Mouse (Mus musculus): ENCODE data around the gene Atat1. TPM values are rescaled to one million over a fixed set of nuclear protein-coding genes. Genes with fewer than 3 reads are reported as not detected.
"Not testable (repeated sequence)": the region's sequence is repeated elsewhere in the genome, so short reads cannot be mapped to it uniquely, and the experiment has no call there.

Gene Atat1
- total RNA-seq (2021) = 10 to 100 TPM; 13.3 to 18.4 TPM
- long read RNA-seq, experiment 1, transcript Atat1-201 (10 exons, 1,930 nt) = major isoform, 6 of 15 reads
- long read RNA-seq, experiment 1, partial matches to known transcripts = 0 of 15 reads
- long read RNA-seq, experiment 1, other reads (novel, unspliced or antisense) = 1 of 15 reads
- long read RNA-seq, experiment 2, partial matches to known transcripts = 1 of 11 reads
- long read RNA-seq, experiment 2, other reads (novel, unspliced or antisense) = 4 of 11 reads

- DNase-seq (ENCODE audit: low spot score in 2 of 2) = peak; percentile 90 to 96
Observed at GRCm38 (mm10) chr17:35909919-35910369, at the start of gene Atat1. Gene Atat1 (minus strand): TSS chr17:35910075.

- DNase-seq (ENCODE audit: low spot score in 2 of 2) = no peak
Observed at GRCm38 (mm10) chr17:35958533-35959223, 48.8 kb upstream of the Atat1 start.

- DNase-seq (ENCODE audit: low spot score in 2 of 2) = no peak
Observed at GRCm38 (mm10) chr17:35954665-35955064, 44.8 kb upstream of the Atat1 start.

GRCm38 (mm10) chr17:35952559-35952958, 42.7 kb upstream of the Atat1 start:
- DNase-seq (ENCODE audit: low spot score in 2 of 2) = not testable (repeated sequence)

- DNase-seq (ENCODE audit: low spot score in 2 of 2) = not testable (repeated sequence)
Observed at GRCm38 (mm10) chr17:35950946-35951345, 41.1 kb upstream of the Atat1 start.

- DNase-seq (ENCODE audit: low spot score in 2 of 2) = no peak
Observed at GRCm38 (mm10) chr17:35939941-35940340, 30.1 kb upstream of the Atat1 start.

- DNase-seq (ENCODE audit: low spot score in 2 of 2) = no peak
Observed at GRCm38 (mm10) chr17:35939108-35939507, 29.2 kb upstream of the Atat1 start.

GRCm38 (mm10) chr17:35937700-35938348, 27.9 kb upstream of the Atat1 start:
- no peak for DNase-seq (ENCODE audit: low spot score in 2 of 2)

GRCm38 (mm10) chr17:35935763-35936162, 25.9 kb upstream of the Atat1 start:
- not testable (repeated sequence) for DNase-seq (ENCODE audit: low spot score in 2 of 2)

GRCm38 (mm10) chr17:35932608-35933007, 22.7 kb upstream of the Atat1 start:
- no peak for DNase-seq (ENCODE audit: low spot score in 2 of 2)

- no peak for DNase-seq (ENCODE audit: low spot score in 2 of 2)
Observed at GRCm38 (mm10) chr17:35930627-35931026, 20.8 kb upstream of the Atat1 start.

GRCm38 (mm10) chr17:35929534-35929933, 19.7 kb upstream of the Atat1 start:
- DNase-seq (ENCODE audit: low spot score in 2 of 2) = no peak

GRCm38 (mm10) chr17:35927471-35927870, 17.6 kb upstream of the Atat1 start:
- DNase-seq (ENCODE audit: low spot score in 2 of 2) = no peak

GRCm38 (mm10) chr17:35923281-35923680, 13.4 kb upstream of the Atat1 start:
- no peak for DNase-seq (ENCODE audit: low spot score in 2 of 2)

- DNase-seq (ENCODE audit: low spot score in 2 of 2) = no peak
Observed at GRCm38 (mm10) chr17:35922566-35922965, 12.7 kb upstream of the Atat1 start.

GRCm38 (mm10) chr17:35921710-35922109, 11.8 kb upstream of the Atat1 start:
- no peak for DNase-seq (ENCODE audit: low spot score in 2 of 2)

- DNase-seq (ENCODE audit: low spot score in 2 of 2) = no peak
Observed at GRCm38 (mm10) chr17:35920862-35921562, 11.1 kb upstream of the Atat1 start.

- DNase-seq (ENCODE audit: low spot score in 2 of 2) = no peak
Observed at GRCm38 (mm10) chr17:35920384-35920783, 10.5 kb upstream of the Atat1 start.

GRCm38 (mm10) chr17:35919864-35920301, 10.0 kb upstream of the Atat1 start:
- no peak for DNase-seq (ENCODE audit: low spot score in 2 of 2)

- peak; percentile 77 to 95 for DNase-seq (ENCODE audit: low spot score in 2 of 2)
Observed at GRCm38 (mm10) chr17:35919060-35919715, 9.3 kb upstream of the Atat1 start.
